Mouse (Mus musculus) embryo, embryonic 9.5 days (tissue): ENCODE measurements around the gene Flnc.

Experiments
- DNase-seq: peaks from one replicate; pipeline ENCODE4 v3.0.0-alpha.2; 2017; ENCODE audit errors: extremely low spot score

Flnc gene

DNA sequence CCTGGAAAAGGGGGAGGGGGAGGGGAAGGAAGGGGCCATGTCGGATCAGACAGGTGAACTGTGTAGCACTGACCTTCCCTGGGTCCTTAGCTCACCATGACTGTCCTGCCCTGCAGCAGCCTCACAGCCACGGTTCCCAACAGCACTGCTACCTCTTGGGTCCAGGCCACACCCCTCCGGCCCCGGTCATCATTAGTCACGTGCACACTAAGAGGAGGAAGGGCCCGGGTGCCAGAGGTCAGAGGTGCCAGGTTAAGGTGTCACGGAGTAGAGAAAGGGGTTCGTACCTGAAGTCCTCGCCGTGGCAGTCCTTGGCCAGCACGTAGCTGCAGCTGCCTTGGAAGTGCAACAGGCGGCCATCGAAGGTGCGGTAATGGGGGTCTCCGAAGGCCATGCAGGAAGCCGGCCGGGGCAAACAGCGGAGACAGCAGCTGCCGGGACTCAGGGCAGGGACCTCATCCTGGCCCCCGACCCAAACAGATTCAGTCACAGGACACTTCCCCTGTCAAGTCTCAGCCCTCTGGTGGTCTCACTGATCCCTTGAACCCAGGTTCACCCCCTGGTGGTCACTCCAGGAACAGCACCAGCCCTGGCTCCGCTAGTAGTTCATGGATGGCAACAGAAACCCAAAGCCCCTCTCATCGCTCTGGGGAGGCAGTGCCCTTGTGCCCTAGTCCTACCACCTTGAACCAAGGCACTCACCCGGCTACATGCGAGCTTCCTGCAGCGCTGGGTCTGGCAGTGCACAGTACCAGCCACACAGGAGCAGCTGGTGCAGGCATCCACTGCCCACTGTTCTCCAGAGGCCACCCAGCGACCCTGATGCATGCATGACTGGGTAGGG, 51.9 kb downstream of the Flnc start:
- DNase-seq: peak; percentile 88

- no peak for DNase-seq
These were observed 52.9 kb downstream of the Flnc start for GRCm38 (mm10) chr6:29485951-29486350.

DNA sequence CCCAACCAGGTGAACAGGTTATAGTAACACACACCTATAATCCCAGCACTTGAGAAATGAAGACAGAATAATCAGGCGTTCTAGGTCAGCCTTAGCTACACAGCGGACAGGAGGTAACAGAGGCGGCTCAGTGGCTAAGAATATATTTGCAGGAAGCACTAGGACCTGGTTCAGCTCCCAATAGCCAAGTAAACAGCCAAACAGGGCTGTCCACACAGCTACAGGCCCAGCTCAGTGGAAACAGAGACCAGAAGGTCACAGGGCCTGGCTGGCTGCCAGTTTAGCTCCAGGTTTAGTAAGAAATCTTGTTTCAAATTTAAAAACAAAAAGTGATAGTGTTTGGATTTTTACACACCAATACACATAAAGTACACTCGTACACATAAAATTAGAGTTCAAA, 61.0 kb downstream of the Flnc start:
- DNase-seq: no peak

GRCm38 (mm10) chr6:29496270-29496669, 63.2 kb downstream of the Flnc start:
- DNase-seq: no peak

- no peak for DNase-seq
These were observed 64.7 kb downstream of the Flnc start for GRCm38 (mm10) chr6:29497791-29498190.

GRCm38 (mm10) chr6:29500177-29500576, 67.1 kb downstream of the Flnc start:
- DNase-seq: no peak

DNA sequence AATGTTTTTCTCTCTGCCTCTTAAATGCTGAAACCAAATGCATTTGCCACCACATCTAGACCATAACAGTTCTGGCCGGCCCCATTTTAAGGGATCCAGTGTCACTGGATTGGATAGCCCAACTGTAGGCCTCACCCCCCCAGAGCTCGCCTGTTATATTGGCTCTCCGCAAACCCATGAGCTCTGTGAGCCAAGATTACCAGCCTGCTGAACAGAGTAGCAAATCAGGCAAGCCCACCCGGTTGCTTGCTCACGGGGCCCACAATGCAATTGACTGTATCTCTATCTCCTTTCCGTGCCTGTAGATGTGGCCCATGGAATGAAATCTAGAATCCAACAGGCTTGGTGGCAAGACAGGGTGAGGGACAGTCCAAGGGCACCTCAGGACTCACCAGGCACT, 67.8 kb downstream of the Flnc start:
- no peak for DNase-seq

DNA sequence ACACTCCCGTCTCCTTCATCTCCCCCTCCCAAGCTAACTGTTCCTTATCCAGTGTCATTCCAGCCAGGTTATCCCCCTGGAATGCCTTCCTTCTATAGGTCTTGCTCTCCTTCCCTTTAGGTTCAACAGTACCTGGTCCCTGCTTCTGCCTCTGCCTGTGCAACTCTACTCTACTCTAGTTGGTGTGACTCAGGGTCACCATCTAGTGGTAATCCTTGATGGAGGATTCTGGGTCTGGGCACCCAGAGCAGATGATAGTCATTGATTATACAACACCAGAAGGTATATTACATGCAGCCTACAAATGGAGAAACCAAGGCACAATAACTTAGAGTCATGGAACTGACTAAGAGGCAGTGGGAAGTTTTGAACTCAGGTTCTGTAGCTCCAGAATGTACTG, 68.5 kb downstream of the Flnc start:
- no peak for DNase-seq

DNA sequence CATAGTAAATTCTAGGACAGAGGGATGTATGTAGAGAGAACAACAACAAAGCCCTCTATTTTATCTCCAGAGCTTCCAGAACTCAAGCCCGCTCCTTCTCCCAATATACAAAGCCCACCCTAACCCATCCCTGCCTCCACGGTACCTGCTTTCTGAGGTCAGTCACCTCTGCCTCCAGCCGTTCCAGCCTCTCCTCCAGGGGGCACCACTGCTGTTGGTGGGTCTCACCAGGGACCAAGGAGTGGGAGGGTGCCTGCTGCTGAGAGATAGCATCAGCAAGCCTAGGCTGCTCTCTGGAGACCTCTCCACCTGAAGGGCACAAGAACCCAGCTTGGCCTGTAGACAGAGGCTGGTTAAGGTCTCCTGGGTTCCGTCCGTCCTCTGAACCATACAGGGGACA, 72.4 kb downstream of the Flnc start:
- no peak for DNase-seq

DNA sequence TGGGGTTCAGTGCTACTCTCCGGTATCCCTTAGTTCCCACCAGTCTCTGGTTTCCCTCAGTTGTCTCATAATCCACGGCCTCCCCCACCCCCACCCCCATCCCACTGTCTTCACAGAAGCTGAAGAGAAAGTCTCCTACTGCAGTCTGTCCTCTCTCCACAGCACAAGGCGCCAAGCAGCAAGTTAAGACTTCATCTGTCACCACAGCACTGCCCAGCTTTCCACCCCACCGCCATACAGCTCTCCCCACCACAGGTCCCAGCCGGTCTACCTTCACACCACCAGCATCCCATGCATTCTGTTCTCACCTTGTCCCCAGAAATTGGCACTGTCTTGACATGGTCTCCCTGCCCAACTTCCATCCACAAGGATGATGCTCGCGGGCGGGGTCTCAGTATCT, 73.8 kb downstream of the Flnc start:
- DNase-seq: no peak

DNA sequence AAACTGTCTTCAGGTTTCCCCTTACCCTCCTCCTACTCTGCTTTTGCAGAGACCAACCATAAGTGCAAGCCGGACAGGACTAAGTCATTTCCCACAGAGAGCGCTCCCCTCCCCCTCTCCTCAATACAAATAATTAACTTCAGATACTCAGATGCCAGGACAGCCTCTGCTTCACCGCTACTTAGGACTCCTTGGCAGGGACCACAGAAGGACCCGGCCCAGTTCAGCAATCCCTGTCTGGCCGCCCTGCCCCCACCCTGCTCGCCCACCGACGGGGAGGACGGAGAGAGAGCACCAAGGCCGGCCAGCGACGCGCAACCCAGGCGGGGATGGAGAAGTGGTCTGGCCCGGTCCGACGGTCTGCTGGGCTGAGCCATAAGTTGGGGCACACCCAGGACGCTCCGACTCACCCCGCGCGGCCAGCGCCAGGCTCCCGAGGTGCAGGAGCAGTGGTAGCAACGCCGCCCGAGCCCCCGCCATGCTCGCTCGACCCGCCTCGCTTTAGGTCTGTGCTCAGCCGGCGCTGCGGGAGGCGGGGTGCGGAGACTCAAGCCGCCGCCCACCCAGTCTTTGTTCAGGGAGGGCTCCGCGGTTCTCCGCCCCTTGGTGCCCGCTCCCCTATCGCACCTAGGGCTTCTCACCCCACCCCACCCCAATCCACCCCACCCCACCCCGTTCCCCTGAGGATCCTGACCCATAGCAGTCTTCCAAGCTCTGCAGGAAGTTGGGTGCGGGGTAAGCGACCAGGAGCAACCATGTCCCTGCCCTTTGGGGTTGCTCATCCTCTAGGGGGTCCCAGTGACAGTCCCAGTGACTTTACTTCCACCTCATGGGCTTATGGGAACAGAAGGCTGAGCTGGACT, 74.6 kb downstream of the Flnc start, which contains the start of gene Kcp:
Kcp (minus strand) TSS at position 506 of the 863 bp plus-strand sequence.
- DNase-seq: peak; percentile 54

- DNase-seq: no peak
These were observed 76.0 kb downstream of the Flnc start for GRCm38 (mm10) chr6:29509086-29509485.
